Mouse (Mus musculus): ENCODE measurements around the gene Cd9. TPM values are rescaled to one million over a fixed set of nuclear protein-coding genes. Genes with fewer than 3 reads are reported as not detected.

Gene Cd9
- polyA plus RNA-seq, 1 experiment from 2014 or later: 298 TPM

- DNase-seq (ENCODE audit: low read depth, low spot score) (no peak), ATAC-seq (no peak)
- CTCF ChIA-PET: no interaction called here
- H3K27me3 ChIP-seq: no peaks in the 10 kb centered on the region
- in situ Hi-C loops (cut with MboI; ENCODE audit: low pct_unique_long_range_greater_than_20kb): no loop called here
- TF ChIP-seq CTCF (IDR thresholded peaks at IDR 0.05): no peak
- POLR2A ChIA-PET: interaction anchor here (0.7 kb wide), 1 partner anchor 20 kb away, joined by 3 read pairs; no protein-coding TSS in a partner anchor
These were observed 33.3 kb downstream of the Cd9 start for GRCm38 (mm10) chr6:125461325-125461724.

GRCm38 (mm10) chr6:125460589-125460988, 34.0 kb downstream of the Cd9 start:
- no peak for DNase-seq (ENCODE audit: low read depth, low spot score)
- POLR2A ChIA-PET: no interaction called here
- TF ChIP-seq CTCF (IDR thresholded peaks at IDR 0.05): no peak
- H3K27me3 ChIP-seq: no peaks in the 10 kb centered on the region
- in situ Hi-C loops (cut with MboI; ENCODE audit: low pct_unique_long_range_greater_than_20kb): no loop called here
- CTCF ChIA-PET: no interaction called here
- no peak for ATAC-seq

GRCm38 (mm10) chr6:125459903-125460302, 34.7 kb downstream of the Cd9 start:
- ChIA-PET POLR2A (interaction anchor here (0.6 kb wide), 1 partner anchor 18 kb away, joined by 6 read pairs; no protein-coding TSS in a partner anchor), CTCF (interaction anchor here (0.8 to 1.2 kb wide), 3 partner anchors 8 to 139 kb away, joined by 3 read pairs; no protein-coding TSS in a partner anchor)
- no peaks in the 10 kb centered on the region for H3K27me3 ChIP-seq
- in situ Hi-C loops (cut with MboI; ENCODE audit: low pct_unique_long_range_greater_than_20kb): no loop called here
- ATAC-seq: no peak
- TF ChIP-seq CTCF (IDR thresholded peaks at IDR 0.05): no peak
- no peak for DNase-seq (ENCODE audit: low read depth, low spot score)

- DNase-seq (ENCODE audit: low read depth, low spot score) (peak; percentile 17), ATAC-seq (no peak)
- in situ Hi-C loops (cut with MboI; ENCODE audit: low pct_unique_long_range_greater_than_20kb): no loop called here
- H3K27me3 ChIP-seq: no peaks in the 10 kb centered on the region
- ChIA-PET CTCF (interaction anchor here (0.9 kb wide), 1 partner anchor 15 kb away, joined by 5 read pairs; no protein-coding TSS in a partner anchor), POLR2A (interaction anchor here (0.5 kb wide), 1 partner anchor 130 kb away, joined by 4 read pairs; no protein-coding TSS in a partner anchor)
- no peak for TF ChIP-seq CTCF (IDR thresholded peaks at IDR 0.05)
These were observed 38.6 kb downstream of the Cd9 start for GRCm38 (mm10) chr6:125455806-125456520.

- in situ Hi-C loops (cut with MboI; ENCODE audit: low pct_unique_long_range_greater_than_20kb): no loop called here
- CTCF ChIA-PET: no interaction called here
- H3K27me3 ChIP-seq: no peaks in the 10 kb centered on the region
- ATAC-seq: no peak
- POLR2A ChIA-PET: no interaction called here
- DNase-seq (ENCODE audit: low read depth, low spot score): no peak
- no peak for TF ChIP-seq CTCF (IDR thresholded peaks at IDR 0.05)
These were observed 39.9 kb downstream of the Cd9 start for GRCm38 (mm10) chr6:125454731-125455130.

- H3K27me3 ChIP-seq: no peaks in the 10 kb centered on the region
- no peak for TF ChIP-seq CTCF (IDR thresholded peaks at IDR 0.05)
- POLR2A ChIA-PET: interaction anchor here (0.6 kb wide), 1 partner anchor 12 kb away, joined by 3 read pairs; no protein-coding TSS in a partner anchor
- in situ Hi-C loops (cut with MboI; ENCODE audit: low pct_unique_long_range_greater_than_20kb): no loop called here
- CTCF ChIA-PET: interaction anchor here (1.0 kb wide), 1 partner anchor 27 kb away, joined by 3 read pairs; no protein-coding TSS in a partner anchor
- DNase-seq (ENCODE audit: low read depth, low spot score) (no peak), ATAC-seq (no peak)
These were observed 40.3 kb downstream of the Cd9 start for GRCm38 (mm10) chr6:125454299-125454698.

GRCm38 (mm10) chr6:125447660-125448059, 46.9 kb downstream of the Cd9 start:
- no peak for ATAC-seq
- in situ Hi-C loops (cut with MboI; ENCODE audit: low pct_unique_long_range_greater_than_20kb): no loop called here
- H3K27me3 ChIP-seq: no peaks in the 10 kb centered on the region
- TF ChIP-seq CTCF (IDR thresholded peaks at IDR 0.05): no peak
- DNase-seq (ENCODE audit: low read depth, low spot score): no peak
- CTCF ChIA-PET: interaction anchor here (0.8 kb wide), 1 partner anchor 12 kb away, joined by 3 read pairs; no protein-coding TSS in a partner anchor
- POLR2A ChIA-PET: no interaction called here

GRCm38 (mm10) chr6:125447205-125447604, 47.4 kb downstream of the Cd9 start:
- TF ChIP-seq CTCF (IDR thresholded peaks at IDR 0.05): no peak
- H3K27me3 ChIP-seq: no peaks in the 10 kb centered on the region
- in situ Hi-C loops (cut with MboI; ENCODE audit: low pct_unique_long_range_greater_than_20kb): no loop called here
- no peak for ATAC-seq
- POLR2A ChIA-PET: no interaction called here
- DNase-seq (ENCODE audit: low read depth, low spot score): no peak
- CTCF ChIA-PET: interaction anchor here (0.8 kb wide), 1 partner anchor 12 kb away, joined by 3 read pairs; no protein-coding TSS in a partner anchor

- ChIA-PET CTCF (no interaction called here), POLR2A (no interaction called here)
- H3K27me3 ChIP-seq: no peaks in the 10 kb centered on the region
- TF ChIP-seq CTCF (IDR thresholded peaks at IDR 0.05): no peak
- ATAC-seq (no peak), DNase-seq (ENCODE audit: low read depth, low spot score) (no peak)
- in situ Hi-C loops (cut with MboI; ENCODE audit: low pct_unique_long_range_greater_than_20kb): no loop called here
These were observed 49.2 kb downstream of the Cd9 start for GRCm38 (mm10) chr6:125445381-125445780.

- H3K27me3 ChIP-seq: no peaks in the 10 kb centered on the region
- in situ Hi-C loops (cut with MboI; ENCODE audit: low pct_unique_long_range_greater_than_20kb): no loop called here
- DNase-seq (ENCODE audit: low read depth, low spot score) (no peak), ATAC-seq (no peak)
- no peak for TF ChIP-seq CTCF (IDR thresholded peaks at IDR 0.05)
- ChIA-PET POLR2A (interaction anchor here (0.9 kb wide), 1 partner anchor 11 kb away, joined by 3 read pairs; no protein-coding TSS in a partner anchor), CTCF (interaction anchor here (1.2 to 4.6 kb wide), 2 partner anchors 13 to 17 kb away, joined by 3 to 19 read pairs; no protein-coding TSS in a partner anchor)
These were observed 52.0 kb downstream of the Cd9 start for GRCm38 (mm10) chr6:125442591-125442990.

GRCm38 (mm10) chr6:125436753-125437152, 57.8 kb downstream of the Cd9 start:
- DNase-seq (ENCODE audit: low read depth, low spot score) (no peak), ATAC-seq (no peak)
- in situ Hi-C loops (cut with MboI; ENCODE audit: low pct_unique_long_range_greater_than_20kb): no loop called here
- no peaks in the 10 kb centered on the region for H3K27me3 ChIP-seq
- no peak for TF ChIP-seq CTCF (IDR thresholded peaks at IDR 0.05)
- ChIA-PET CTCF (no interaction called here), POLR2A (no interaction called here)

Measured in Patski (cell line).